Mouse (Mus musculus): ENCODE data around the gene Pmepa1. TPM values are rescaled to one million over a fixed set of nuclear protein-coding genes. Genes with fewer than 3 reads are reported as not detected.

Pmepa1 gene
- polyA plus RNA-seq, 1 experiment from 2014 or later, result 6.5 TPM

DNA sequence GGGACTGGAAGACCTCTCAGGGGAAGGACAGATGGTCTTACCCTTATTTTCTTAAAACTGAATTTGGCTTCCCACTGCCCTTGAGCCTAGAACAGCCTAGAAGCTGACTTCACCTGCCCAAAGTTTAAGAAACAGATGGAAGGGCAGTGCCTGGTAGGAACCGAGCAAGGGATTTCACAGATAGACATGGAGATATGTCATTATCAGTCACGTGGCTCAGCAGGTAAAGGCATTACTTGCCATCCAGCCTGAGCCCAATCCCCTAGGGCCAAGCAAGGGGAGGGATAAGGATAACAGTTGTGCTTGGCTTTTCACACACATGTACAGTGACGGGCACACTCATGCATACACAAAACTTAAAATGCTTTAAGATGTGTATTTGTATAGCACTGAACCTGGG is 8.8 kb downstream of the Pmepa1 start:
- Histone ChIP-seq H3K27ac (replicated peaks in 1 of 2; ENCODE audit: control insufficient read depth in 1 of 2, insufficient read depth in 1 of 2, low read depth in 2 of 2, low read length in 2 of 2) (no peak overlapping the region), H3K9ac (ENCODE audit: low read length) (no peak overlapping the region), H3K36me3 (ENCODE audit: control insufficient read depth, insufficient read depth, low read length) (no peaks in the 10 kb centered on the region), H3K9me3 (ENCODE audit: control insufficient read depth, low read length) (no peaks in the 10 kb centered on the region), H3K4me1 (ENCODE audit: control insufficient read depth in 2 of 2, insufficient read depth in 2 of 2, low read length in 2 of 2) (peaks cover 45 to 70% of the 10 kb centered on the region in 2 experiments), H3K27me3 (ENCODE audit: control insufficient read depth, insufficient read depth, low read length) (no peaks in the 10 kb centered on the region), H3K4me2 (ENCODE audit: low read length) (no peak overlapping the region), H3K4me3 (ENCODE audit: control insufficient read depth in 1 of 2, insufficient read depth in 1 of 2, low read depth in 1 of 2, low read length in 2 of 2) (no peak overlapping the region)
- no peak for ATAC-seq (ENCODE audit: insufficient number of reproducible peaks, insufficient read depth, low FRiP score, low read depth)
- WGBS, result 63% methylated on average over 3 of the region's 3 CpGs

- H3K9ac ChIP-seq (ENCODE audit: low read length), result no peak overlapping the region
- no peaks in the 10 kb centered on the region for H3K27me3 ChIP-seq (ENCODE audit: control insufficient read depth, insufficient read depth, low read length)
- no peaks in the 10 kb centered on the region for H3K9me3 ChIP-seq (ENCODE audit: control insufficient read depth, low read length)
- WGBS, result 76% methylated on average over 25 of the region's 25 CpGs
- no peak overlapping the region for H3K27ac ChIP-seq (replicated peaks in 1 of 2; ENCODE audit: control insufficient read depth in 1 of 2, insufficient read depth in 1 of 2, low read depth in 2 of 2, low read length in 2 of 2)
- H3K36me3 ChIP-seq (ENCODE audit: control insufficient read depth, insufficient read depth, low read length), result no peaks in the 10 kb centered on the region
- peaks cover 52 to 74% of the 10 kb centered on the region in 2 experiments for H3K4me1 ChIP-seq (ENCODE audit: control insufficient read depth in 2 of 2, insufficient read depth in 2 of 2, low read length in 2 of 2)
- ATAC-seq (ENCODE audit: insufficient number of reproducible peaks, insufficient read depth, low FRiP score, low read depth), result no peak
- H3K4me3 ChIP-seq (ENCODE audit: control insufficient read depth in 1 of 2, insufficient read depth in 1 of 2, low read depth in 1 of 2, low read length in 2 of 2), result no peak overlapping the region
- H3K4me2 ChIP-seq (ENCODE audit: low read length), result no peak overlapping the region
These were observed 9.8 kb downstream of the Pmepa1 start for GRCm38 (mm10) chr2:173266349-173267112.

DNA sequence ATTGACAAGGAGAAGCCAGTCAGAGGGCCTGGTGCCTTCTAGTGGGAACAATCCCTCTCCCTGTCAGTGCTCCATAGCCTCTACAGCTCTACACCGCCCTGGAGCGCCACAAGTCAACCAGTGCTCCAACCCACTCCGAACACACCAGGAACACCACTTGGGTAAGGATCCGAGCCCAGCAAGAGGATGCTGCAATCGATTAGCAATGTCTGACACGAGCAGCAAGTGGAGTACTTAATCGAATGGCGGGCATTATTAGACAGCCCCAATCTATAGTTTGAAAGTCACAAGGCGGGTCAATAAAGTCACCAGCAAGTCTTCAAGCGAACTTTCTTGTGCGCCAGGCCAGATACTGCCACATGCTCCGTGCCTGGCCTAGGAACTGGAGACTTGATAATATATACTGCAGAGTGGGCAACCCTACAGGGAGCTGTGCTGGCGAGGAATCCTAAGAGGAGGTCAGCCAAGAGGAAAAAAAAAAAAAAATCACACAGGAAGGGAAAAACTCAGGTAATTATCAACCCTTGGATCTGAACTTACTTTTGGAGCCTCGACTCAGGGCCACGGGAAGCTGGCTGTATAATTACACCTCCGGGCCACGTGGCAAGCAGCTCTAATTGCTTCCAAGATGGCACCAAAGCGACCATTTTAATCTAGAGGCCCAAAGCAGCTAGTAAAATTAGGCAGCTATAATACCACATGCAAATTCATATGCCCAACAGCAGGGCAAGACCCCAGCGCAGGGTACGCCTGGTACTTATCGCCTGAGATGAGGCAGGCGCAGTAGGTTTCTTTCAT is 10.7 kb downstream of the Pmepa1 start:
- Histone ChIP-seq H3K4me1 (ENCODE audit: control insufficient read depth in 2 of 2, insufficient read depth in 2 of 2, low read length in 2 of 2) (peaks cover 58 to 75% of the 10 kb centered on the region in 2 experiments), H3K9me3 (ENCODE audit: control insufficient read depth, low read length) (no peaks in the 10 kb centered on the region), H3K4me3 (ENCODE audit: control insufficient read depth in 1 of 2, insufficient read depth in 1 of 2, low read depth in 1 of 2, low read length in 2 of 2) (no peak overlapping the region), H3K27ac (replicated peaks in 1 of 2; ENCODE audit: control insufficient read depth in 1 of 2, insufficient read depth in 1 of 2, low read depth in 2 of 2, low read length in 2 of 2) (no peak overlapping the region), H3K36me3 (ENCODE audit: control insufficient read depth, insufficient read depth, low read length) (no peaks in the 10 kb centered on the region), H3K27me3 (ENCODE audit: control insufficient read depth, insufficient read depth, low read length) (no peaks in the 10 kb centered on the region), H3K9ac (ENCODE audit: low read length) (no peak overlapping the region), H3K4me2 (ENCODE audit: low read length) (no peak overlapping the region)
- ATAC-seq (ENCODE audit: insufficient number of reproducible peaks, insufficient read depth, low FRiP score, low read depth), result no peak
- 87% methylated on average over 22 of the region's 22 CpGs for WGBS

DNA sequence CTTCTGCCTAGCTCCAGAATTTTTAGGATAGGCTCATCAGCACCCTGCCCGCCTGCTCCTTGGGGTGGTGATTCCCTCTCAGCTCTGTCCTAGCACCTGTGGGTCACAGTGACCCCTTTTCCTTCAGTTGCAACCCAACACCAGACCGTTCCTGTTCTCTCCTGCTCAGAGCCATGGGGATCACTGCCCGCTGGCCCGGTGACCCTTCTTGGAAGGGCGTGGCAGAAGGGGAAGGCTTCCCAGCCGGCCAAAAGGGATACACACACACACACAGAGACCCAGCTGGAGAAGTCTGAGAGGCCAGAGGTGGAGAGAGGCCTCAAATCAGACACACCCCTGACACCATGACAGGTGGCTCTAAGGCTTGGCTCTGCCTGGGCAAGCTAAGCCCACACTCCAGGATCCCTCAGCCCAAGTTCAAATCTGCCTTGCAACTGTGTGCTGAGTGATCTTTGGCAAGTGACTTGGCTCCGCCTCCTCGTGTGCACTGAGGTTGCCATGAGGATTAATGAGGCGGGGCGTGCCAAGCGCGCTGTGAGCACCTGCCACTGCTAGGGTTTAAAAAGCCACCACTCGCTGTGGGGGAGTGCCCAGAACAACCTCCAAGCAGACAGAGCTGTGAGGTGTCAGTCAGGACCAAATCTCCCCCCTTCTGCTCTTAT is 11.7 kb downstream of the Pmepa1 start:
- H3K9ac ChIP-seq (ENCODE audit: low read length), result no peak overlapping the region
- no peak overlapping the region for H3K4me3 ChIP-seq (ENCODE audit: control insufficient read depth in 1 of 2, insufficient read depth in 1 of 2, low read depth in 1 of 2, low read length in 2 of 2)
- 37% methylated on average over 13 of the region's 13 CpGs for WGBS
- no peaks in the 10 kb centered on the region for H3K36me3 ChIP-seq (ENCODE audit: control insufficient read depth, insufficient read depth, low read length)
- no peak overlapping the region for H3K4me2 ChIP-seq (ENCODE audit: low read length)
- peaks cover 52 to 68% of the 10 kb centered on the region in 2 experiments for H3K4me1 ChIP-seq (ENCODE audit: control insufficient read depth in 2 of 2, insufficient read depth in 2 of 2, low read length in 2 of 2)
- H3K27me3 ChIP-seq (ENCODE audit: control insufficient read depth, insufficient read depth, low read length), result no peaks in the 10 kb centered on the region
- H3K9me3 ChIP-seq (ENCODE audit: control insufficient read depth, low read length), result no peaks in the 10 kb centered on the region
- ATAC-seq (ENCODE audit: insufficient number of reproducible peaks, insufficient read depth, low FRiP score, low read depth), result no peak
- no peak overlapping the region for H3K27ac ChIP-seq (replicated peaks in 1 of 2; ENCODE audit: control insufficient read depth in 1 of 2, insufficient read depth in 1 of 2, low read depth in 2 of 2, low read length in 2 of 2)

GRCm38 (mm10) chr2:173263636-173264330 is 12.6 kb downstream of the Pmepa1 start:
- no peak for ATAC-seq (ENCODE audit: insufficient number of reproducible peaks, insufficient read depth, low FRiP score, low read depth)
- no peaks in the 10 kb centered on the region for H3K9me3 ChIP-seq (ENCODE audit: control insufficient read depth, low read length)
- H3K36me3 ChIP-seq (ENCODE audit: control insufficient read depth, insufficient read depth, low read length), result no peaks in the 10 kb centered on the region
- WGBS, result 53% methylated on average over 11 of the region's 11 CpGs
- H3K9ac ChIP-seq (ENCODE audit: low read length), result peak overlapping the region; percentile 3; the same call in 1 of the 2 replicates
- peaks cover 58 to 75% of the 10 kb centered on the region in 2 experiments for H3K4me1 ChIP-seq (ENCODE audit: control insufficient read depth in 2 of 2, insufficient read depth in 2 of 2, low read length in 2 of 2)
- H3K4me3 ChIP-seq (ENCODE audit: control insufficient read depth in 1 of 2, insufficient read depth in 1 of 2, low read depth in 1 of 2, low read length in 2 of 2), result no peak overlapping the region
- 0 out of 4 replicates have a peak overlapping the region, but pooled peaks of 1 of the 2 experiments have one; percentile 22 for H3K27ac ChIP-seq (replicated peaks in 1 of 2; ENCODE audit: control insufficient read depth in 1 of 2, insufficient read depth in 1 of 2, low read depth in 2 of 2, low read length in 2 of 2)
- H3K4me2 ChIP-seq (ENCODE audit: low read length), result no peak overlapping the region
- H3K27me3 ChIP-seq (ENCODE audit: control insufficient read depth, insufficient read depth, low read length), result no peaks in the 10 kb centered on the region

- Histone ChIP-seq H3K4me3 (ENCODE audit: control insufficient read depth in 1 of 2, insufficient read depth in 1 of 2, low read depth in 1 of 2, low read length in 2 of 2) (no peak overlapping the region), H3K9ac (ENCODE audit: low read length) (no peak overlapping the region), H3K4me1 (ENCODE audit: control insufficient read depth in 2 of 2, insufficient read depth in 2 of 2, low read length in 2 of 2) (peaks cover 74 to 90% of the 10 kb centered on the region in 2 experiments)
These were observed 14.8 kb downstream of the Pmepa1 start for GRCm38 (mm10) chr2:173261497-173261896.

More at GRCm38 (mm10) chr2:173261497-173261896, 14.8 kb downstream of the Pmepa1 start:
- WGBS, result 72% methylated on average over 10 of the region's 10 CpGs
- Histone ChIP-seq H3K27me3 (ENCODE audit: control insufficient read depth, insufficient read depth, low read length) (no peaks in the 10 kb centered on the region), H3K9me3 (ENCODE audit: control insufficient read depth, low read length) (no peaks in the 10 kb centered on the region), H3K36me3 (ENCODE audit: control insufficient read depth, insufficient read depth, low read length) (no peaks in the 10 kb centered on the region), H3K4me2 (ENCODE audit: low read length) (no peak overlapping the region), H3K27ac (replicated peaks in 1 of 2; ENCODE audit: control insufficient read depth in 1 of 2, insufficient read depth in 1 of 2, low read depth in 2 of 2, low read length in 2 of 2) (peak overlapping the region in 1 of 2 experiments; percentile 4; a peak in 2 of 4 replicates)
- no peak for ATAC-seq (ENCODE audit: insufficient number of reproducible peaks, insufficient read depth, low FRiP score, low read depth)
